Mouse (Mus musculus): ENCODE measurements around the gene Robo1. TPM values are rescaled to one million over a fixed set of nuclear protein-coding genes. Genes with fewer than 3 reads are reported as not detected.

The Robo1 gene
- total RNA-seq (2018; cell fraction: chromatin; rRNA removed), result 1 to 10 TPM in 1 of 26 experiments, under 1 TPM in 2, not detected in 23; 0.15 to 5.1 (median 0.25) TPM
- under 1 TPM in 1 of 26 experiments, not detected in 25; under 0.01 TPM for total RNA-seq (2018; cell fraction: cytosol; rRNA removed)
- total RNA-seq (2018; cell fraction: nucleus; rRNA removed), result under 1 TPM in 1 of 26 experiments, not detected in 25; 0.62 TPM
- not detected in 3 replicates for polyA plus RNA-seq (2018)

GRCm38 (mm10) chr16:72307537-72308330, at the start of gene Robo1:
Robo1 (plus strand) TSS chr16:72308306.
- Histone ChIP-seq H3K27ac (no peak within 1 kb of the TSS), H3K4me3 (ENCODE audit: inconsistent target) (no peak within 1 kb of the TSS), H3K79me2 (ENCODE audit: inconsistent target) (no peaks in the 10 kb centered on the region), H3K36me3 (ENCODE audit: inconsistent target) (no peaks in the 10 kb centered on the region)
- 84% methylated on average over 8 of the region's 8 CpGs for WGBS (ENCODE audit: missing documents)

GRCm38 (mm10) chr16:72267839-72268238, 40.3 kb upstream of the Robo1 start:
- Histone ChIP-seq H3K27ac (no peak overlapping the region), H3K4me3 (ENCODE audit: inconsistent target) (no peak overlapping the region), H3K36me3 (ENCODE audit: inconsistent target) (no peaks in the 10 kb centered on the region), H3K79me2 (ENCODE audit: inconsistent target) (no peaks in the 10 kb centered on the region)
- 82% methylated on average over 10 of the region's 10 CpGs for WGBS (ENCODE audit: missing documents)

GRCm38 (mm10) chr16:72276390-72277074, 31.6 kb upstream of the Robo1 start:
- H3K4me3 ChIP-seq (ENCODE audit: inconsistent target), result no peak overlapping the region
- H3K79me2 ChIP-seq (ENCODE audit: inconsistent target), result no peaks in the 10 kb centered on the region
- WGBS (ENCODE audit: missing documents), result 82% methylated on average over 3 of the region's 3 CpGs
- H3K27ac ChIP-seq, result no peak overlapping the region
- no peaks in the 10 kb centered on the region for H3K36me3 ChIP-seq (ENCODE audit: inconsistent target)

GRCm38 (mm10) chr16:72308331-72308668, 194 bp downstream of the Robo1 start:
- no peaks in the 10 kb centered on the region for H3K79me2 ChIP-seq (ENCODE audit: inconsistent target)
- WGBS (ENCODE audit: missing documents), result 71% methylated on average over 5 of the region's 6 CpGs
- no peak overlapping the region for H3K27ac ChIP-seq
- H3K4me3 ChIP-seq (ENCODE audit: inconsistent target), result no peak overlapping the region
- no peaks in the 10 kb centered on the region for H3K36me3 ChIP-seq (ENCODE audit: inconsistent target)

- no peak overlapping the region for H3K4me3 ChIP-seq (ENCODE audit: inconsistent target)
- H3K36me3 ChIP-seq (ENCODE audit: inconsistent target), result no peaks in the 10 kb centered on the region
- no peaks in the 10 kb centered on the region for H3K79me2 ChIP-seq (ENCODE audit: inconsistent target)
- WGBS (ENCODE audit: missing documents), result 88% methylated on average over 8 of the region's 8 CpGs
- H3K27ac ChIP-seq, result no peak overlapping the region
These were observed 19.2 kb downstream of the Robo1 start for GRCm38 (mm10) chr16:72327321-72327720.

- no peaks in the 10 kb centered on the region for H3K36me3 ChIP-seq (ENCODE audit: inconsistent target)
- no peak overlapping the region for H3K4me3 ChIP-seq (ENCODE audit: inconsistent target)
- H3K27ac ChIP-seq, result no peak overlapping the region
- 77% methylated on average over 2 of the region's 3 CpGs for WGBS (ENCODE audit: missing documents)
- no peaks in the 10 kb centered on the region for H3K79me2 ChIP-seq (ENCODE audit: inconsistent target)
These were observed 20.5 kb downstream of the Robo1 start for GRCm38 (mm10) chr16:72328579-72328978.

GRCm38 (mm10) chr16:72337757-72338156, 29.7 kb downstream of the Robo1 start:
- H3K4me3 ChIP-seq (ENCODE audit: inconsistent target), result no peak overlapping the region
- H3K36me3 ChIP-seq (ENCODE audit: inconsistent target), result no peaks in the 10 kb centered on the region
- no peaks in the 10 kb centered on the region for H3K79me2 ChIP-seq (ENCODE audit: inconsistent target)
- 100% methylated on average over 1 of the region's 1 CpGs for WGBS (ENCODE audit: missing documents)
- no peak overlapping the region for H3K27ac ChIP-seq

GRCm38 (mm10) chr16:72350422-72350821, 42.3 kb downstream of the Robo1 start:
- H3K79me2 ChIP-seq (ENCODE audit: inconsistent target), result no peaks in the 10 kb centered on the region
- H3K4me3 ChIP-seq (ENCODE audit: inconsistent target), result no peak overlapping the region
- no peaks in the 10 kb centered on the region for H3K36me3 ChIP-seq (ENCODE audit: inconsistent target)
- no peak overlapping the region for H3K27ac ChIP-seq
- 73% methylated on average over 5 of the region's 5 CpGs for WGBS (ENCODE audit: missing documents)

GRCm38 (mm10) chr16:72356515-72357357, 48.6 kb downstream of the Robo1 start:
- Histone ChIP-seq H3K27ac (no peak overlapping the region), H3K36me3 (ENCODE audit: inconsistent target) (no peaks in the 10 kb centered on the region), H3K79me2 (ENCODE audit: inconsistent target) (no peaks in the 10 kb centered on the region), H3K4me3 (ENCODE audit: inconsistent target) (no peak overlapping the region)
- WGBS (ENCODE audit: missing documents), result 79% methylated on average over 2 of the region's 2 CpGs

GRCm38 (mm10) chr16:72376896-72377295, 68.8 kb downstream of the Robo1 start:
- Histone ChIP-seq H3K27ac (no peak overlapping the region), H3K4me3 (ENCODE audit: inconsistent target) (no peak overlapping the region), H3K36me3 (ENCODE audit: inconsistent target) (no peaks in the 10 kb centered on the region), H3K79me2 (ENCODE audit: inconsistent target) (no peaks in the 10 kb centered on the region)
- WGBS (ENCODE audit: missing documents), result 65% methylated on average over 5 of the region's 5 CpGs

GRCm38 (mm10) chr16:72381819-72382218, 73.7 kb downstream of the Robo1 start:
- 95% methylated on average over 6 of the region's 6 CpGs for WGBS (ENCODE audit: missing documents)
- H3K4me3 ChIP-seq (ENCODE audit: inconsistent target), result no peak overlapping the region

GRCm38 (mm10) chr16:72383566-72383965, 75.5 kb downstream of the Robo1 start:
- Histone ChIP-seq H3K27ac (no peak overlapping the region), H3K79me2 (ENCODE audit: inconsistent target) (no peaks in the 10 kb centered on the region), H3K4me3 (ENCODE audit: inconsistent target) (no peak overlapping the region), H3K36me3 (ENCODE audit: inconsistent target) (no peaks in the 10 kb centered on the region)
- 77% methylated on average over 1 of the region's 1 CpGs for WGBS (ENCODE audit: missing documents)

More at GRCm38 (mm10) chr16:72381819-72382218, 73.7 kb downstream of the Robo1 start:
- no peaks in the 10 kb centered on the region for H3K79me2 ChIP-seq (ENCODE audit: inconsistent target)
- no peak overlapping the region for H3K27ac ChIP-seq
- no peaks in the 10 kb centered on the region for H3K36me3 ChIP-seq (ENCODE audit: inconsistent target)

- WGBS (ENCODE audit: missing documents), result 81% methylated on average over 3 of the region's 3 CpGs
- H3K4me3 ChIP-seq (ENCODE audit: inconsistent target), result no peak overlapping the region
- H3K27ac ChIP-seq, result no peak overlapping the region
- H3K79me2 ChIP-seq (ENCODE audit: inconsistent target), result no peaks in the 10 kb centered on the region
- no peaks in the 10 kb centered on the region for H3K36me3 ChIP-seq (ENCODE audit: inconsistent target)
These were observed 85.4 kb downstream of the Robo1 start for GRCm38 (mm10) chr16:72393512-72393911.

GRCm38 (mm10) chr16:72398811-72399210, 90.7 kb downstream of the Robo1 start:
- Histone ChIP-seq H3K27ac (no peak overlapping the region), H3K36me3 (ENCODE audit: inconsistent target) (no peaks in the 10 kb centered on the region), H3K4me3 (ENCODE audit: inconsistent target) (no peak overlapping the region), H3K79me2 (ENCODE audit: inconsistent target) (no peaks in the 10 kb centered on the region)
- 75% methylated on average over 5 of the region's 5 CpGs for WGBS (ENCODE audit: missing documents)

All from macrophage (primary cell).